Mouse (Mus musculus) urinary bladder, postnatal 4 days (tissue): Measurements from ENCODE around the gene Celf1.
"Not testable (repeated sequence)": the region's sequence is repeated elsewhere in the genome, so short reads cannot be mapped to it uniquely, and the experiment has no call there.

Source experiments
- DNase-seq, 2 experiments: peaks; one replicate each; pipeline ENCODE4 v3.0.0; 2021 to 2022; ENCODE audit warnings: low spot score in 2 of 2

Celf1 gene

DNA sequence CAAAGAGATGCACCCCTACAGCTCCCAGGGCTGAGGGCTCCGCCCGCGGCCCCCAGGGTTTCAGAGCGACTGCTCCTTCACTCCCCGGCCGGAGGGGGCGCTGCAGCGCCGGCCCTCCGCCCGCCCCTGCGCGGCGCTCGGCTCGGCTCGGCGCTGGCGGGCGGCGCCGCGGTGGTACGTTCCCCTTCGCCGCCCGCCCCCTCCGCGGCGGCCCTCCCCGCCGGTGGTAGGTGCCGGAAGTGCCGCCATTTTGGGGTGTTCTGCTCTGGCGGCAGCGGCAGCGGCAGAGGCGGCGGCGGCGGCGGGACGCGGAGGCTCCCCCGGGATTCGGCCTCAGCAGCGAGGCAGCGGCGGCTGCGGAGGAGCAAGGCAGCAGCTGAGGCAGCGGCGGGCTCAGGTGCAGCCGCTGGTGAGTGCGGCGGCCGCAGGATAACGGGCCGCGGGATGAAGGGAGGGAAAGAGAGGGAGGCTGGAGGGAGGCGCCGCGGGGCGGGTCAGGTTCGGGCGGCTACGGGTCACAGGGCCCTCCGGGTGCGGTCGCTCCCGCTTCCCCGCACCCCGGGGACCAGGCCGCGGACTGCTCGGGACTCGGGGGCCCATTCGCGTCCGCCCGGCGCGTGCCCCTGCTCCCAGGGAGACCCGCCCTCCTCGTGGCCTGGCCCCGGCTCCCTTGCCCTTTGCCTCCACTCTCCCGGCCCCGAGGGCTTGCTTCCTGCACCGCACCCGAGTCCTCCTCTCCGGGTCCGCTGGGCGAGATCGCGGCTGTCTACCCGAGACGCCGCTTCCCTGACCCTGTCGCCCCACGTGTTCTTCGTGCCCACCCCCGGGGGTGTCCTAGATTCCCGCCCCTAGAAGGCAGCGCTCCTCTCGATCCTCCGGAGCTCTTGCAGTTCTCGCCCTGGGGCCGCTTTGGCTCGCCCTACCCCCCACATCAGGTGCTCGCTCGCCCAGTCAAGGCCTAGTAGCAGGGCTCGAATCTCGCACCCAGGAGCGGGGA, at the start of gene Celf1:
Celf1 (plus strand) TSS at position 150 of the 997 bp plus-strand sequence.
- DNase-seq, result peak; percentile 79 to 80

DNA sequence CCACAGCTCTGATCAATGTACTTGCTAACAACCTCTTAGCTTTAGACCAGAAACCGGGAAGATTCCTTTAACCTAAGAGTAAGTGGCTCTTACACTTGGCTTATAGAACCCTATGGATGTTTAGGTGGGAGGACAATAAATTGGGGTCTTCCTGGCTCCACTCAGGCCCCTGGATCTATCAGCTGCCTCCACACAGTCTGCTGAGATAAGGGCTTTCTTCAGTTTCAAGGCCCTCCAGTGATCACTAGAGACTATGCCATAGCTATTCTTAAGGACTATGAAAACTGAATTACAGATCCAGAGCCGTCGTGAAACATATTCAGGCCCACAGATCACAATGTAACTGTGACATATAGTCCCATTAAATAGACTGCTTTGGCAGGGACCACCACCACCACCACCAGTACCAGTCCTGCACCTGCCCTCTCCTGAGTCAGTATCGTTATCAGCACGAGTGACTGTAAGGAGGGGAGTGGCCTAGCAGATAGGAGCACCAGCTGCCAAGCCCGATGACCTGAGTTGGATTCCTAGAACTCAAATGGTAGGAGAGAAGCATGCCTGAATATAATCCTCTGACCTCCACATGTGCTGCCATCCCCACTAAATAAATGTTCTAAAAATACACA, 46.4 kb upstream of the Celf1 start:
- DNase-seq, result no peak

DNA sequence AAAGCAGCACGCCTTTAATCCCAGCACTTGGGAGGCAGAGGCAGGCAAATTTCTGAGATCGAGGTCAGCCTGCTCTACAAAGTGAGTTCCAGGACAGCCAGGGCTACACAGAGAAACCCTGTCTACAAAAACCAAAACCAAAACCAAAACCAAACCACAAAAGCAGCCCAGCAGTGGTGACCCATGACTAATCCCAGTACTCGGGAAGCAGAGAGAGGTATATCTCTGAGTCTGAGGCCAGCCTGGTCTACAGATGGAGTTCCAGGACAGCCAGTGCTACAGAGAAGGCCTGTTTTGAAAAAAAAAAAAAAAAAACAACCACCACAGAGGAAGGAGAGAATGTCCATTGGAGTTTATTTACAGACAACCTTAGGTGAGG, 45.9 kb upstream of the Celf1 start:
- DNase-seq, result not testable (repeated sequence)

DNA sequence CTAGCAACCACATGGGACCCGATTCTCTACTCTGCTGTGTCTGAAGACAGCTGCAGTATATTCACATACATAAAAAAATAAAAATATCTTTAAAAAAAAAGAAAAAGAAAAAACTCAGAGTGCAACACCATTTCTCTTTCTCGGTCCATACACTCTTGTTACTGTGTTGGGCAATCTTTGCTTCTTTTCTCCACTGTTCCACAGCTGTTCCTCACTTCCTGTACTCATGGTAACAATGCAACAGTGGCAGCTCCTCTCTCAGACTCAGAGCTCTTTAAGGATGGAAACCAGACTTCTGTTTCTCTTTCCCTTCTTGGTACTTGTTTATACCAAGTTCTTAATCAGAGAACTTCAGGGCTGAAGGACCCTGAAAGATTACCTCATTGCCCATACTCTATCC, 36.8 kb upstream of the Celf1 start:
- DNase-seq, result no peak

DNA sequence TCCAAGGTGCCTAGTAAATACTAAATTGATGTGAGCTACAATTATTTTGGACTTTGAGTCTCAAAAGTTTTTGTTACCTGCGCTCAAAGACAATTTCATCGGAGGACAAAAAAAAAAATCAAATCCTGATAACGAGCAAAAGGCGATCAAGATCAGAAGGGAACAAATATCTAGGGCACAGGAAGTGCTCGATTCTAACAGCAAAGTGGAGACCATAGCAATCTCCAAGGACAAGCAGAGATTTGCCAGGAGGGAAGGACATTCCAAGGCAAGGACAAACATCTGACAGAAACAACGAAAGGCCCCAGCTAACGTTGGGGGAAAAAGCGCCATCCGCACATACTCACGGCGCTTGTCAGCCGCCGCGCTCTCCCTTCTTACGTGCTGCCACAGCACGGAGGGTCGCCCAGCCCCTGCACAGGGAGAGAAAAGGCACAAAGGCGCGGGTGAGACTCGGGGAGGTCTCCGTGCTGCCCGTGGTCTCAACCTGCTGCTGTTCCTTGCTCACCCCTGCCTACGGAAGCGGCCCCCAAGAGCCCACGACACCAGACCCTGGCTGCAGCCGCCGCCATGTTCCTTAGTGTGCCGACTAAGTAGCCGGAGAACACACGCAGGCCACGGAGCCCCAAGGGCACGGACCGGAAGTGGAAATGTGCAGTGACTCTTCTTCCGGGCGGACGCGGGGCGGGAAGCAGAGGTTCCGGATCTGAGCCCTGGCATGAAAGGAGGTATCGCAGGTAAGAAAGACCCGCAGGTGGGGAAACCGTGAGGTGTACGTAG, 35.9 kb upstream of the Celf1 start, which contains the start of the genes Kbtbd4 and Ndufs3:
Kbtbd4 (plus strand) TSS at position 665 of the 780 bp plus-strand sequence.
Ndufs3 (minus strand) TSS at position 752 of the 780 bp plus-strand sequence.
- DNase-seq, result peak; percentile 80 to 87

DNA sequence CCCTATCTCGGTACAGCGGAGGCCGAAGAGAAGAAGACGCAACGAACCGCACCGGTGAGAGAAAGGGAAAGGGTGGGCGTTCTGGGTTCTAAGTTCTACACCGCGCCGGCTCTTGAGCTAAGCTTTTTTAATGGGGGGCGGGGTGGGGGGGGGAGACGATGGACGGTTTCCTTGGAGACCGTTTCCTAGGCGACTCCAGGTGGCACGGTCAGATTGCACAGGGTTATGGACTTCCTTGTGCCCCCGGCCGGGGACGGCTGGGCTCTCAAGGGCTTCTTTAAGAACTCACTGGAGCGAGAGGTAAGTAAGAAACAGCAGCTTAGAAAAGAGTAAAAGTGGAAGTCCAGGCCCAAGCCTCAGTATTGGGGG, 35.3 kb upstream of the Celf1 start:
- DNase-seq, result no peak

DNA sequence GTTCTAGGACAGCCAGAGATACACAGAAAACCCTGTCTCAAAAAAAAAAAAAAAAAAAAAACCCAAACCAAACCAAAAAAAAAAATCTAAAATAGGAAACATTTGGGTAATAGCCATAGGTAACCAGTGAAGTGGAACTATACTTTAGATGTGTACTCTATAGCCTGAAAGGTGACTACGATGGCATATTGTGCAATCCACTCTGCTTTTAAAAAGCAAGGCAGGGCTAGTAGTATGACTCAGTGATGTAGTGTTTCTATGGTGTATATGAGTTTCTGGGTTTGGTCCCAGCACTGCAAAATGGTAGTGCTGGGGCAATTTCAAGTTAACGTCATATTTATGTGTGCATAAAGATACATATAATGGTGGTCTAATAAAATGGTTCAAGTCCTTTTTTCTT, 33.5 kb upstream of the Celf1 start:
- no peak for DNase-seq

DNA sequence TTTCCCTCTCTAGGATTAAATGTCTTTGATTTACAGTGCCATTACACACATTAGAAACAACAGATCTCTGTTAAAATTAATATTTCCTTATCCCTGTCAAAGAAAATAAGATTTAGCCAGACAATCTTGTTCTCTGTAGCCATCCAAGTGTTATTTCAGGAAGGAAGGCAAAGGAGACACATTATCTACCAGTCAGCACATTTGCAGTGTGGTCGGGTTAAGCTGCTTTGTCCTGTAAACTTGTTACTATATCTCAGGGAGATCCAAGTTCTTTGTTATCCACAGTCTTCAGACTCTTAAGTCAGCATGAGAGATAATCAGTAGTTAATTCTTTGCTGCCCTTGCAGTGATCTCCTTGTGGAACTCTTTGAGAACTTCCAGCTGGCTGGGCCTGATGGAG, 29.3 kb upstream of the Celf1 start:
- no peak for DNase-seq

DNA sequence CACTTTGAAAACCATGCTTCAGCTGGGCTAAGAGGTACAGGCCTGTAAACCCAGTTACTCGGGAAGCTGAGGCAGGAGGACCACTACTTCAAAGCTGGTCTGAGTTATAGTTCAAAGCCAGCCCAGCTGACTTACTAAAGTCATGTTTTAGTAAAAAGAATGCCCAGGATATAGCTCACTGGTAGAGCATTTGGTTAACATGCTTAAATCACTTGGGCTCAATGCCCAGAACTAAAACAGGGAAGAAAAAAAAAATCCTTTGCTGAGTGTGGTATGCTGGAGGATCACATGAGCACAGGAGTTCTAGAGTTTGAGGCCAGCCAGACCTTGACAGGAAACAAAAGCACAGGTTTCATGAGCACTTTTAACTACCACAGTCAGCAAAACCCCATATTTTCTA, 28.5 kb upstream of the Celf1 start:
- DNase-seq, result no peak

DNA sequence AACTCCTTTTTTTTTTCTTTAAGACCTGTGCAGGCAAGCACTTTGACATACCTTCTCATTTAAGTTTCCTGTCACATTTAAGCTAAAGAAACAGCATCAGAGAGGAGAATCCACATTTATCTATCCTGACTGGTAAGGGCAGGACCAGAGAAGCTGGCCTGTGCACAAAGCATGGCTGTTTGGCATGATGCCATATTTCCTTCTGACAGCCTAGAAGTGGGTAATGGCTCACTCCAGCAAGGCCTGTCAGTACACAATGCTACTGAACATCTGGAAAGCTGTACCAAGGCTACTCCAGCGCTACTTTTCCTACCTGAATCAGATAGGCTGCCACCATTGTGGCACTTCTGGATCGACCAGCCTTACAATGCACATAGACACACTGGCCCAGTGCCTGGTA, 26.5 kb upstream of the Celf1 start:
- no peak for DNase-seq

DNA sequence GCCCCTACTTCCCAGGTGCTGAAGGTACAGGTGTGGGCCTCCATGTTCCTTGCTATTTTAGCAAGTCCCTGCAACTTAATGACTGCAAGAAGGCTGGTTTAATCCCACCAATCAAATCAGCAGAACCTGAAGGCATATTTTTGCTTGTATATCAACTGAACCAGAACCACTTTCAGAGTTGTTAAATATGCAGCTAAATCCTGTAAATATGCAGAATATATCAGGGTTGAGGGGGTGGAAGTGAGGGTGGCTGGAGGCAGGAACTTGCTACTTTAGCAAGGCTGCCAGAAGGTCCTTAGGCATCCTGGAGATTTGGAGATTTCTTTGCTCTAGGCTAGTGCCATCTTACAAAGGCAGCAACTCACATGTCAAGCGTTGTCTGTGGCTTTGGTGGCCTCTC, 24.7 kb upstream of the Celf1 start:
- no peak for DNase-seq

DNA sequence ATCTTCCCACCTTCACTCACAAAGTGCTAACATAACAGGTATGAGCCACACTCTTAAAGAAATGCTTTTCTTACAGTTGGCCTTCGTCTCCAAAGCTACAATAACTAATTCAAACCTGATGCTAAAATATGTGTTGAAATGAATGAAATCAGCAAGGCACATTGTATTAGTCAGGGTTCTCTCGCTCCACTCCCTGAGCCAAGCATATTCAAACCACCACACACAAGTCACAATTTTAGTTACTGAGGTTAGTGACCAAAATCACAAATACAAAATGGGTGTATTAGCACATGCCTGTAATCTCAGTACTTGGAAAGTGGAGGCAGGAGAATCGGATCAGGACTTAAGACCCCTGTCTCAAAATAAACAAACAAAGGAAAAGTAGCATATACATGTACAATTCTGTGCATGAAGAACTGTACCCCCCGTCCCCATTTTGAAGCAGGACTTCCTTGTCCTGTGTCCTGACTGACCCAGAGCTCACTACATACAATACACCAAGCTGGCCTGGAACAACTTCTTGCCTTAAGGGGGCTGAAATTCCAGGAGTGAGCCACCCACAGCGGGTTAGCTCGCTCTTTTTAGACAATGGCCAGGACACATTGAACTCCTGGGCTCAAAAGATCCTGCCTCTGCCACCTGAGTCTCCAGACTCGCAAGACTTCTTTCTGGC, 23.5 kb upstream of the Celf1 start:
- DNase-seq, result no peak

DNA sequence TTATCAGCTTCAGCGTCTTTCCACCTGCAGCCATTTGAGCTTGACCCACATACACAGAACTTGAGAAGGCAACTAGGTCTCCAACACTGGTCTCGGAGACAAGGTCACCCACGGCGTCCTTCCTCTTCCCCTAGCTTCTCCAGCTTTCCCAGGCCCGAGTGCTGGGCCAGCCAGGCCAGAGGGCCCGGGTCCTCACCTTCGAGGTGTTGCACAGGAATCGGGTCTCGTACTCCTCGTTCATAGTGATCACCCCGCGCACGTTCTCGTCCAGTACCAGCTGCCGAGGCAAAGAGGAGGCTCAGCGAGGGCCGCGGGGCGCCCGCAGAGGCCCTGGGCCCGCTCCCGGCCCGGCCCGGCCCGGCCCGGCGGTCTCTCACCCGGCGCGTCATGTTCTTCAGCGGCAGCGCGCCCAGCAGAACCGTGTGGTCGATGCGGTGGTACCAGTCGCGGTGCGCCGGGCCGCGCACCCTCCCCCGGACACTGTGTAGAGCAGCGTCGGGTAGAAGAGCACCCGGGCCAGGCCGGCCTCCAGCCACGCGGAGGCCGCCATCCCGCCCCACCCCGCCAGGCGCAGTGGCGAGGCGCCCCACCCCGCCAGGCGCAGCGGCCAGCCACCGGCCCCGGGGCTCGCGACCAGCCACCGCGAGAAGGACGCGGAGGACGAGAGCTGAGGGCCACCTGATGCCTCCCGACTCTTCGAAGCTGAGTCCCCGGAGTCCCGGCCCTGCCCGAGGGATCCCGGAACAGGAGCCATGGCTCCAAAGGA, 22.8 kb upstream of the Celf1 start:
- peak; percentile 77 to 78 for DNase-seq

DNA sequence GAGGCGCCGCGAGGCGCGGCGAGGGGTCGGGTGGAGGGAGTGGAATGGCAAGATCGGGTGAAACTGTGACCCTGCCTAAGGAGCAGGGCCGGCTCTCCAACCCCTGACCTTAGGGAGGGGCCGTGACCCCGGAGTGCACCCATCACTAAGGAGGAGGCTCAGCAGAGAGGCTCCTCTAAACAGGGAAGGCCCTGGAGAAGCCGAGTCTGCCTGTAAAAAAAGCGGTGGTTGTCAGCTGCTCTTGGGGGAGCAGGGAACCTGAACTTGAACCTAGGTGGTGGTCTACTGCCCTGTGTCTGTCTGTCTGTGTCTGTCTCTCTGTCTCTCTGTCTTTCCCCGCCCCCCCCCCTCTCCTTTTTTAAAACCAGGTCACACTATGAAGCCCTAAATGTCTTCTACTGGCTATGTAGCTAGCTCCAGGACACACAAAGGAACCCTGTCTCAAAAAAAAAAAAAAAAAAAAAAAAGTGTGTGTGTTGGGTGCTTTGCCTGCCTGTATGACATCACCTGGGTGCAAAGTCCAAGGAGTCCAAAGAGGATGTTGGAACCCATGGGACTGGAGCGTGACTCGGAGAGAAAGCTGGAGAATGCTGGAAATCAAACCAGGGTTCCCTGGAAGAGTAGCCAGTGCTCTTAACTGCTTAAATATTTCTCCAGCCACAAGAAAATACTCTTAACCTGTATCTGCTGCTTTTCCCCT, 22.0 kb upstream of the Celf1 start:
- DNase-seq, result no peak

DNA sequence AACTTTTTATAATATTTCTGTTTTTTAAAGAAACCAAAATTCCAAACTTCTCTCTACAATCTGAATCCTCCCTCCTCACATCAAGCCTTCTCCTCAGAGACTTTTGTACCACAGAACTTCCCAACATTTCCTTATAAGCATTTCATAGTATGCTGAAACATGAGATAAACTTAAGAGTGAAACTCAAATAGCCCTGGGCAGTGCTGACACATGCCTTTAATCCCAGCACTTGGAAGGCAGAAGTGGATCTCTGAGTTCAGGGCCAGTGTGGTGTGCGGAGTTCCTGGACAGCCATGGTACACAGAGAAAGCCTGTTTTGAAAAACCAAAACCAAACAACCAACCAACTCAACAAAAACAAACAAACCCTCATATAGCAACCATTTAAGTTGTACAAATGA, 19.0 kb upstream of the Celf1 start:
- DNase-seq, result no peak

DNA sequence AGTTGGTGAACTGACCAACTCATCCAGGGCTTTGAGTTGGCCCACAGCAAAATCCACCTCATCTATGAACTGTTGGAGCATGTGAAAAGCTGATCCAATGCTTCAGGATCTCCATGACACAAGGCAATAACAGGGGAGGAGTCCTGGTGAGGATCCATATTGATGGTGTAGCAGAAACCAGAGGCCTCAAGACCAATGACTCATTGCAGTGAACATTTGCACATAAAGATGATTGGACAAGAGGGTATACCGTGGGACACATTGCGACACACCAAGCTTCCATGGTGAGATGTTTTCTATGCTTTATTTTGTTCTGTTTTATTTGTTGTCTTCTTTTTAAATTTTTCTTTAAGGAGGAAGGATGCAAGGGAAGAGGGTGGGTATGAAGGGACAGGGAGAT, 17.5 kb upstream of the Celf1 start:
- no peak for DNase-seq

DNA sequence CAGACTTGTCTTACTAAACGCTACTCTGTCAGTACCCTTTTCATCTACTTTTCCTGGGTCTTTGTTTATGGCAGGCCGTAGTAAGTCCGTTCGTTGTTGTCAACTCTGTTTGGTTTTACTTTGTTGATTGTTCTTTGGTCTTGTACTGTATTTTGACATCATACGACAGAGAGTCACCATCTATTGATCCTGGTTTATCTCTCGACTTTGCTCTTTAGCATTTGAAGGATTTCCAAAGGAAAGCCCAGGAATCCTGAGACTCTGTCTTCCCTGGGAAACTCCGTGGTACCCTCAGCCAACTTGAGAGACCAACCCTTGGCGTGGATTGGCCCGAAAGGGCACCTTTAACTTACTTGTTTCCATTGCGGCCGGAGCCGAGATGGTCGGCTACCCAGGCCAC, 11.6 kb upstream of the Celf1 start:
- no peak for DNase-seq

DNA sequence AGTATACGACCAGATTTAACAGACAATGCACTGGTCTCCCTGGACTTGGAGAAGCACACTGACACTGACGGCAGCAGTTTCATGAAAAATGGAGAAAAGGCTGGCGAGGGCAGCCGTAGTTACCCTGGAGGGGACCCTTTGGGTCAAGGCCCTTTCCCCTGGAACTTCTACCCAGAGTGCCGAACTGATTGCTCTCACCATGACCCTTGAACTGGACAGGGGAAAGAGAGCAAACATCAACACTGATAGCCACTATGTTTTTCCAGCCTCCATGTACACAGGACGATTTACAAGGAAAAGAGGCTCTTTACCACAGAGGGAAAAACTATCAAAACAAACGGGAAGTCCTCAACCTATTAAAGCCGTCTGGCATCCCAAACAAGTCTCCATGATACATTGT, 8.4 kb upstream of the Celf1 start:
- no peak for DNase-seq

DNA sequence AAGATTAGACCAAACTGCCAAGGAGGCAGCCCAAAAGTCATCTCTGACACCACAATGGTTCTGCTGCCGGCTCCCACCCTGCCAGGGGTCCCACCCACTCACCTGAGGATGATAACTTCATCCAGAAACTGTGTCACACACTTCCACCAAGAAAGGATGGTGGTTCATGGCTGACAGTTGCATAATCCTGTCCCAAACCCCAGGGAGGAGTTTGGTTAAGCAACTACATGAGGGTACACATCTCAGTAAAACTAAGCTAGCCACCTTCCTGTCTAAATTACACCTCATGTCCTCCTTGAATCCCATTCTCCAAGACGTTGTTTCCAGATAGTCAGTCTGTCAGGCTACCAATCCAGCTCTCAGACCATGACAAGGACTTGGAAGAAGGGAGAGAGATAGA, 7.9 kb upstream of the Celf1 start:
- no peak for DNase-seq

DNA sequence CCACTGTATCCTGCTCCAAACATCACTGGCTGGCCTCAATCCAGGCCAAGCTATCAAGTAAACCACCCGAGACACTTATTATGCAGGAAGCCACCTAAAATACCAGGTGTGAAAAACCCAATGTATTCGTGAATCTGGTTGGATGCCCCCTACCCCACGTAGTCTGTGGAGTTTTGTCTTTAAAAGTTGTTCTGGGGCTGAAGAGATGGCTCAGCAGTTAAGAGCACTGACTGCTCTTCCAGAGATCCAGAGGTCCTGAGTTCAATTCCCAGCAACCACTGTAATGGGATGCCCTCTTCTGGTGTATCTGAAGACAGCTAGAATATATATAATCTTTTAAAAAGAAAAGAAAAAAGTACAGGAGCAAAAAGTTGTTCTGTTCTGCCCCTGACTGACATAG, 1.8 kb upstream of the Celf1 start:
- DNase-seq, result no peak
